Mouse (Mus musculus) ES-Bruce4 (cell line): ENCODE data around the gene Kcnh3.

Experiments used
- CTCF ChIP-seq: IDR thresholded peaks from one replicate; pipeline ENCODE4 v1.8.1; 2011; ENCODE audit warnings: low read depth, low read length
- EP300 ChIP-seq: IDR thresholded peaks from 2 replicates; pipeline ENCODE4 v1.6.1; 2011; ENCODE audit warnings: low read depth, low read length; ENCODE audit not compliant: insufficient read depth
- POLR2A ChIP-seq: IDR thresholded peaks from one replicate; pipeline ENCODE4 v1.8.1; 2011; ENCODE audit warnings: low read length; ENCODE audit not compliant: insufficient read depth

GRCm38 (mm10) chr15:99221315-99221952 is 3.2 kb upstream of the Kcnh3 start:
- no peak for TF ChIP-seq CTCF
- TF ChIP-seq POLR2A: no peak
- TF ChIP-seq EP300: no peak
